Mouse (Mus musculus) stomach, embryonic 14.5 days (tissue): Measurements from ENCODE around the gene Safb. TPM values are rescaled to one million over a fixed set of nuclear protein-coding genes. Genes with fewer than 3 reads are reported as not detected.
A peak's percentile ranks its signal among the peaks of the same experiment; 100 is the strongest.

Experiments used
- ATAC-seq: fragments of 200-750 bp; cut with Nextera tagmentation; 2 replicates; pipeline ENCODE4 v1.8.0; 2017; ENCODE audit warnings: low read depth, moderate TSS enrichment; ENCODE audit not compliant: insufficient number of reproducible peaks, insufficient read depth, low FRiP score
- H3K27ac ChIP-seq: fragments of 300-500 bp; sonication (generic); 2 replicates; pipeline ENCODE4 v1.5.1; 2014; ENCODE audit warnings: mild to moderate bottlenecking, low read length, moderate library complexity, mixed read lengths
- H3K27me3 ChIP-seq: fragments of 300-500 bp; sonication (generic); 2 replicates; pipeline ENCODE4 v1.6.1; 2014; ENCODE audit warnings: low read length, control low read depth, mixed read lengths; ENCODE audit not compliant: control insufficient read depth, insufficient read depth
- H3K36me3 ChIP-seq: fragments of 300-500 bp; sonication (generic); 2 replicates; pipeline ENCODE4 v1.6.1; 2014; ENCODE audit warnings: mild to moderate bottlenecking, control low read depth, low read length, moderate library complexity, mixed read lengths; ENCODE audit not compliant: control insufficient read depth, insufficient read depth
- H3K4me1 ChIP-seq: fragments of 300-500 bp; sonication (generic); 2 replicates; pipeline ENCODE4 v1.6.1; 2014; ENCODE audit warnings: low read length, control low read depth, mixed read lengths; ENCODE audit not compliant: control insufficient read depth, insufficient read depth
- H3K4me2 ChIP-seq: fragments of 300-500 bp; sonication (generic); replicated peaks from 2 replicates; pipeline ENCODE4 v1.6.1; 2014; ENCODE audit warnings: low read depth, low read length, control low read depth
- H3K4me3 ChIP-seq: fragments of 300-500 bp; sonication (generic); 2 replicates; pipeline ENCODE4 v1.5.1; 2014; ENCODE audit warnings: low read depth, low read length, control low read depth
- H3K9ac ChIP-seq: fragments of 300-500 bp; sonication (generic); replicated peaks from 2 replicates; pipeline ENCODE4 v1.6.1; 2014; ENCODE audit warnings: low read depth, mild to moderate bottlenecking, control low read depth, low read length, moderate library complexity, mixed read lengths
- H3K9me3 ChIP-seq: fragments of 300-500 bp; sonication (generic); 2 replicates; pipeline ENCODE4 v1.6.1; 2016; ENCODE audit warnings: low read depth, low read length, control low read depth; ENCODE audit not compliant: control insufficient read depth
- WGBS: fragments of 180-500 bp; shearing (Covaris S2); extraction: QIAGEN DNeasy Blood & Tissue Kit; methylation state at CpG from one replicate; pipeline ENCODE4 v1.1.7; 2014; 5-methylcytosine and 5-hydroxymethylcytosine counted together
- polyA plus RNA-seq: library from polyadenylated mRNA; unstranded; fragments of >200 nt; fragmentation: Nextera tagmentation; extraction: Ambion mirVana; gene quantifications from 2 replicates; pipeline ENCODE4 v1.2.1, GENCODE M21; 2014

Safb gene
- polyA plus RNA-seq, 1 experiment from 2014 or later: 75.4 TPM

- H3K9me3 ChIP-seq: no peaks in the 10 kb centered on the region
- peak overlapping the region; percentile 70; the same call in 1 of the 2 replicates for H3K4me3 ChIP-seq
- H3K9ac ChIP-seq: peak overlapping the region; percentile 83; the same call in 1 of the 2 replicates
- ATAC-seq: no peak
- H3K4me2 ChIP-seq: peak overlapping the region; percentile 89
- peaks cover 49% of the 10 kb centered on the region for H3K36me3 ChIP-seq
- H3K27ac ChIP-seq: no peak overlapping the region
- peaks cover 15% of the 10 kb centered on the region; the same call in 1 of the 2 replicates for H3K4me1 ChIP-seq
- H3K27me3 ChIP-seq: no peaks in the 10 kb centered on the region
- 77% methylated on average over 11 of the region's 11 CpGs for WGBS
Measured at GRCm38 (mm10) chr17:56615136-56615784, 30.6 kb downstream of the Safb start.

DNA sequence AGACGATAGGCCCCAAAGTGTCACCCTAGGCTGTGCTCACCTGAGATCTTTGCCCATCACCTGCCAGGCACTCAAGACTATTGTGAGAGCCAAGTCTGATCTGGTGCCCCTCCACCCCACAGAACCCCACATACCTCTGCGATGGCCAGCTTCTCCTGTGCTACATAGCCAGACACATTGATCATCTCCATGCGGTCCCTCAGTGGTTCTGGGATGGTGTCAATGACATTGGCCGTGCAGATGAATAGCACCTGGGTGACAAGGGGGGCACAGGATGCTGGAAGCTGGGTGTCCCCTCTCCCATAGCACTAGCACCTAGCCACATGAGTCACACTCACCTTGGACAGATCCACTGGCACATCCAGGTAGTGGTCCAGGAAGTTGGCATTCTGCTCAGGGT lies 31.2 kb downstream of the Safb start:
- no peak overlapping the region for H3K27ac ChIP-seq
- no peak overlapping the region for H3K4me2 ChIP-seq
- H3K27me3 ChIP-seq: no peaks in the 10 kb centered on the region
- WGBS: 85% methylated on average over 4 of the region's 4 CpGs
- ATAC-seq: no peak
- H3K4me3 ChIP-seq: no peak overlapping the region
- H3K36me3 ChIP-seq: peaks cover 55% of the 10 kb centered on the region
- H3K4me1 ChIP-seq: peaks cover 15% of the 10 kb centered on the region; the same call in 1 of the 2 replicates
- H3K9ac ChIP-seq: no peak overlapping the region
- no peaks in the 10 kb centered on the region for H3K9me3 ChIP-seq

DNA sequence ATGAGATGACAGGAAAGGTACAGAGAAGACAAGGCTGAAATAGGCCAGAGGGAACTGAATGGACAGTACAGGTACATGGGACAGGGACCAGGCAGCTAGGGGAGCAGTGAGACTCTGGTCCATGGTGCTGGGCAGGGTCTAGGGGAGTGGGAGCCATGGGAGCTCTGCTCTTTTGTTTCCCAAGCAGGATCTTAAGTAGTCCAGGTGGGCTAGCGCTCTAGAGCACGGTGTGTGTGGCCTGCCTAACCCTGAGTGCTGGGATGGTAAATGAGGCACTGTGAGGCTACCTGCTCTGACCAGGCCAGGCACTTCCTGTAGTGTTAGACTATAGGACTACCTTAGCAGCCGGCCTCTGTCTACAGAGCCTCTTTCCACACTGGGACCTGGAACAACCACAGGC lies 32.1 kb downstream of the Safb start:
- Histone ChIP-seq H3K27ac (no peak overlapping the region), H3K4me3 (no peak overlapping the region), H3K4me1 (peaks cover 12% of the 10 kb centered on the region; the same call in 1 of the 2 replicates), H3K9me3 (no peaks in the 10 kb centered on the region), H3K36me3 (peaks cover 59% of the 10 kb centered on the region), H3K9ac (no peak overlapping the region), H3K27me3 (no peaks in the 10 kb centered on the region), H3K4me2 (no peak overlapping the region)
- 76% methylated on average over 3 of the region's 3 CpGs for WGBS
- no peak for ATAC-seq

GRCm38 (mm10) chr17:56617628-56618027 lies 33.0 kb downstream of the Safb start:
- H3K36me3 ChIP-seq: peaks cover 61% of the 10 kb centered on the region
- WGBS: 89% methylated on average over 8 of the region's 8 CpGs

DNA sequence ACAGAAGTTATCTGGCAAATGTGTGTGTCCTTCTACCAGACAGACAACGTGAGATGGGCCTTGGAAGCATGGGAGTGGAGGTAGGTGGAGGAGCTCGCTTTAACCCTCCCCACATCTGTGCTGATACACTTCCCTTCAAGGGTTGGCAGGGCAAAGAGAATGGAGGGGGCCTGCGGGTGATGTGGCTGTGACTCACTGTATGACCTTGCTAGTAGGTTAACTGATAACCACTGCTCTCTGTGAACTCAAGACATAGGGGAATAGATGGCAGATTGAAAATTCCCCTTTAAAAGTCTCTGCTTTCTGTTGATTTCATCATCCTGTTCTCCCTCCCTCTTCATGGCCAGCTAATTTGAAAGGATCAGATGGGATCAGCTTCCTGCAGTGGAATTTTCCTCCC lies 40.9 kb downstream of the Safb start:
- no peak for ATAC-seq
- H3K4me1 ChIP-seq: peaks cover 13% of the 10 kb centered on the region
- no peak overlapping the region for H3K9ac ChIP-seq
- H3K36me3 ChIP-seq: peaks cover 20% of the 10 kb centered on the region; the same call in 1 of the 2 replicates
- peak overlapping the region; percentile 85; the same call in 1 of the 2 replicates for H3K4me3 ChIP-seq
- H3K4me2 ChIP-seq: peak overlapping the region; percentile 98
- 78% methylated on average over 3 of the region's 3 CpGs for WGBS
- no peak overlapping the region for H3K27ac ChIP-seq
- no peaks in the 10 kb centered on the region for H3K9me3 ChIP-seq
- no peaks in the 10 kb centered on the region for H3K27me3 ChIP-seq

More at GRCm38 (mm10) chr17:56617628-56618027, 33.0 kb downstream of the Safb start:
- no peak overlapping the region for H3K27ac ChIP-seq
- H3K9ac ChIP-seq: no peak overlapping the region
- no peak overlapping the region for H3K4me3 ChIP-seq
- H3K27me3 ChIP-seq: no peaks in the 10 kb centered on the region
- H3K4me2 ChIP-seq: no peak overlapping the region
- peaks cover 12% of the 10 kb centered on the region; the same call in 1 of the 2 replicates for H3K4me1 ChIP-seq
- H3K9me3 ChIP-seq: no peaks in the 10 kb centered on the region
- no peak for ATAC-seq

DNA sequence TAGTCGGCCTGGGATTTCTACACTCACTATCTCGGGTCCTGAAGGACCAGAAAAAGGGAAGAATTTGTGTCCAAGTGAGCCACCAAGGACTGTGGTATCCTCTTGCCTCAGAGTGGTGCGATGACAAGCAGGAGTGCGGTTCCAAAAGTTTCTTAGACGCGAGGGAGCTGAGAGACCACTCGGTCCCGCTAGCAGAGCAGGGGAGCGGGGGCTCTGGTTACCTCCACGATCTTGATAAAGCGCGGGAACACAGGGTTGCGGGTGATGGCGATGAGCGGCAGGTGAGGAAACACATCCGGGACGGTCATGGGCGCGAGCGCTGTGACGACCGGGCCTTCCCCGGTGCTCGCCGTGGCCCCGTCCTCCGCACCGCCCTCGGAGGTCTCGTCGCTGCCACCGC lies 41.6 kb downstream of the Safb start:
- ATAC-seq: peak; percentile 0; the same call in 1 of the 2 replicates
- peak overlapping the region; percentile 98 for H3K4me2 ChIP-seq
- no peaks in the 10 kb centered on the region for H3K9me3 ChIP-seq
- peak overlapping the region; percentile 87 for H3K9ac ChIP-seq
- peaks cover 14% of the 10 kb centered on the region; the same call in 1 of the 2 replicates for H3K36me3 ChIP-seq
- under 1% methylated on average over 32 of the region's 32 CpGs for WGBS
- peaks cover 13% of the 10 kb centered on the region for H3K4me1 ChIP-seq
- no peaks in the 10 kb centered on the region for H3K27me3 ChIP-seq
- H3K27ac ChIP-seq: peak overlapping the region; percentile 89
- peak overlapping the region; percentile 85 for H3K4me3 ChIP-seq

GRCm38 (mm10) chr17:56626754-56627470 lies 42.3 kb downstream of the Safb start, which contains the start of gene Lonp1:
Lonp1 (minus strand) TSS chr17:56626887.
- H3K4me2 ChIP-seq: peak within 1 kb of the TSS; percentile 98
- WGBS: under 1% methylated on average over 51 of the region's 51 CpGs
- H3K27me3 ChIP-seq: no peaks in the 10 kb centered on the region
- no peaks in the 10 kb centered on the region for H3K9me3 ChIP-seq
- H3K4me3 ChIP-seq: peak within 1 kb of the TSS; percentile 85
- H3K4me1 ChIP-seq: peaks cover 13% of the 10 kb centered on the region
- peak within 1 kb of the TSS; percentile 87 for H3K9ac ChIP-seq
- peaks cover 11% of the 10 kb centered on the region; the same call in 1 of the 2 replicates for H3K36me3 ChIP-seq
- peak within 1 kb of the TSS; percentile 89 for H3K27ac ChIP-seq
- peak; percentile 90 for ATAC-seq

DNA sequence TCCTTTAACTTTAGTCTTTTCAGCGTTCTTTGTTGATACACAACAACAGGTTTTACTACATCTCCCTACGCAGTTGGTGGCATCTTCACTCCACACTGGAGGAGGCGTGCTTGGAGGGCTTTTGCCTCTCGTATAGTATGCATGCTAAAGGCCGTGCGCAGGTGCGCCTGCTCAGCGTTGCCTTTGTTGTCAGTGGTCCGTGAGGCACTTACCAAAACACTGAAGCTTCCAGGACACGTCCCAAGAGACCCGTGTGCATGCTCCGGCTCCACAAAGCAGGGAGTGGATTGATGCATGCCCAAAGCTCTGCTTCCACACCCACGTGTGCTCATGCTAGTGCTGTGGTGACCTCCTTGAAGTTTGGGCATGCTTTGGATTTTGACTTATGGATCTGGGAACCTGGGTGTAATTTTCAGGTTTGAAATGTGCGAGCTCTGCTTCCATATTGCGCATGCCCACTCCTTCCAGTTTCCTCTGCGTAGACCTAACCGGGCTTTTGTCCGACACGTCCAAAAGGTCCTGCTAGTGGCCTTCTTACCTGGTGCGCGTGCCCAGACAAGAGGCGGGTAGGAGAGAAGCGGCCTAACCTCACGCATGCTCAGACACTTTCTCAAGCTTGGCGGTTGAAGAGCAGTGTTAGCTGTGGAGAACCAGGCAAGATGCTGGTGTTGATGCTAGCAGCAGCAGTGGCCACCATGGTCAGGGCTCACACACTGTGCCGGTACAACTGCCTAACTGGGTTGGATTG lies 43.1 kb downstream of the Safb start, which contains the start of gene Catsperd:
Gene Catsperd, plus strand, starts transcription at position 614 of the 748 bp plus-strand sequence.
- peak; percentile 38 for ATAC-seq

More for the DNA sequence above, 43.1 kb downstream of the Safb start, which contains the start of gene Catsperd:
- Histone ChIP-seq H3K4me1 (peaks cover 13% of the 10 kb centered on the region), H3K4me3 (peak within 1 kb of the TSS; percentile 85), H3K27me3 (no peaks in the 10 kb centered on the region), H3K9ac (no peak within 1 kb of the TSS; the same call in 1 of the 2 replicates), H3K27ac (peak within 1 kb of the TSS; percentile 89), H3K36me3 (peaks cover 11% of the 10 kb centered on the region; the same call in 1 of the 2 replicates), H3K4me2 (peak within 1 kb of the TSS; percentile 98), H3K9me3 (no peaks in the 10 kb centered on the region)
- WGBS: 8% methylated on average over 26 of the region's 26 CpGs
